Mouse (Mus musculus) CD4-positive, CD25-positive, alpha-beta regulatory T cell, adult 4 months (primary cell): ENCODE results near the gene Klhl25. TPM values are rescaled to one million over a fixed set of nuclear protein-coding genes. Genes with fewer than 3 reads are reported as not detected.
"Not testable (repeated sequence)": the region's sequence is repeated elsewhere in the genome, so short reads cannot be mapped to it uniquely, and the experiment has no call there.

Source experiments
- ATAC-seq: one replicate; pipeline ENCODE4 v1.8.0; 2017
- polyA plus RNA-seq, 2 experiments: library from polyadenylated mRNA; unstranded; fragments of 100-300 nt; shearing (Covaris generic); gene quantifications; one replicate each; pipeline ENCODE4 v1.2.1; 2017

The Klhl25 gene
- polyA plus RNA-seq, 2 experiments from 2014 or later: 11.1 to 15.7 TPM

DNA sequence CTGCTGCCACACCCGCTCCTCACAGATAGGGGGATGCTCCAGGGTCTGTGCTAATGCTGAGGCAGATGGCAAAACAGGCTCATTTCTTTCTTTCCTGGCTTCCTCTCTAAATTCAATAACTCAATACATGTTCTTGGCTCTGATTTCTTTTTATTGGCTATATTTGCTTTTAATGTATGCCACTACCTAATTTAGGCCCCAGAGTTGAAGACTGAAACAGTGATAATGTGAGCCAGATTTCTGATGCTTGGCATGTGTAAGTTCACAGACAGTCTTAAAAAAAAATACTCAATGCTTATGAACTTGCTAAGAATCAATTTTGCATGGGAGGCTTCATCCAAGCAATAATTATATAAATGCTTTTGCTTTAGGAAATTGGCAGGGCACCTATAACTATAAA, 2.2 kb upstream of the Klhl25 start:
- no peak for ATAC-seq

DNA sequence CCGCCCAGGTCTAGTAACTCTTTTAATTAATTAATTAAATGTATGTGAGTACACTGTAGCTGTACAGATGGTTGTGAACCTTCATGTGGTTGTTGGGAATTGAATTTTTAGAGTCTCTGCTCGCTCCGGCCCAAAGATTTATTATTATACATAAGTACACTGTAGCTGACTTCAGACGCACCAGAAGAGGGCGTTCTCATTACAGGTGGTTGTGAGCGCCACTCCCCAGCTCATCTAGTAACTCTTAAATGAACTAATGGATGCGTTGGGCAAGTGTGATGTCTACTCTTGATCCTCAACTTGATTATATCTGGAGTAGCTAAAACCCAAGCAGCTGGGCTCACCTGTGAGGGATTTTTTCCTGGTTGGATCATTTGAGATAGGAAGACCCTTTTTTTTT, 1.2 kb upstream of the Klhl25 start:
- no peak for ATAC-seq

DNA sequence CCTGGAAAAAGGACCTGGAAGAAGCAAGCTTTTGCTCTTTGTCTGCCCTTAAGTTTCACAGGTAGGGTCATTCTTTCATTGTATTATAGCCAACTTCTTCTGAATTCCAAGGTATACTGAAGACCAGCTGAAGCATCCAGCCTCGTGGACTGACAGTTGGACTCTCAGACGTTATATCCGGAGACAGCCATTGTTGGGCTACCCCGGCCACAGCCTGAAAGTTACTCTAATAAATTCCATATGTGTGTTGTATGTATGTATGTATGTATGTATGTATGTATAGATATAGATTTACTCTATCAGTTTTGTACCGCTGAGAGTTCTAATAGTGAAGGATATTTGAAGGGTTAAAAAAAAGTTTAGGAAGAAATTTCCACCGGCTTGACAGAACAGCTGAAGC, 621 bp upstream of the Klhl25 start:
- no peak for ATAC-seq

DNA sequence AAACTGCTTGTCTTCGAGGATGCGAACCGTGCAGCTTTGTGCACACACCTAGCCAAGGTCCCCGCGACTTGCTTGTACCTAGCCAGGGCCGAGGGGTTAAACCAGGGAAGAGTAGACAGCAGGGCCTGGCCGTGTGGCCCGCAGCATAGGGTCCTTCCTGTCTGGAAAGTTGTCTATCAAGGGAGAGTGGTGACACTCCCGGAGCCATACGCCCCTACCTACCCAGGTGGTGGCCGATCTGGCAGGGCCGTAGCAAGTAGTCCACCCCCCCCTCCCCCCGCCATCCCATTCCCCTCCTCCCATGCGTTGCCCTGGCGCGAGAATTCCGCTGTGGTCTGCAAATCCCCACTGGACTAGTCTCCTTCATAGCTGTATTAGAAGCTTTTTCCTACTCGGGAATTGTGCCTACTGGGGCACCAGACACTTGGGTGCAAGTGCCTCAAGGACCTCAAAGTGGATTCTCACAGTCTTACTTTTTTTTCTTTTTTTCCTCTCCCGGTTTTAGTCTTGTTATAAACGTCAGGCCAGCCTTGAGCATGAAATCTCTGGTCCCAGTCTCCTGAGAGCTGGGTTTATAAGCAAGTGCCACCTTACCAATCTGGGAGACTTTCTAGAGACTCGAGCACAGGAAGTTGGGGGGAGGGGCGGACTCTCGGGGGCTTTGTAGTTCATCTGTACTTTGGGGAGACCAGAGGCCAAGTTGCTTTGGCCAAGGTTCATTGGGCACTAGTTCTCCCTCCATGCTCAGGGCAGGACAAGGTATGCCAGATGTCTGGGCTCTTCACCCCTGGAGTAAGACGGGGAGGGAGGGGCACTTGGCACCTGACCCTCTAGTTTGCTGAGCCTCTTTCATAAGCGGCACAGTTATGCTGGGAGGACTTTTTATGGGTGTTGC, 913 bp downstream of the Klhl25 start:
- peak; percentile 28 for ATAC-seq

DNA sequence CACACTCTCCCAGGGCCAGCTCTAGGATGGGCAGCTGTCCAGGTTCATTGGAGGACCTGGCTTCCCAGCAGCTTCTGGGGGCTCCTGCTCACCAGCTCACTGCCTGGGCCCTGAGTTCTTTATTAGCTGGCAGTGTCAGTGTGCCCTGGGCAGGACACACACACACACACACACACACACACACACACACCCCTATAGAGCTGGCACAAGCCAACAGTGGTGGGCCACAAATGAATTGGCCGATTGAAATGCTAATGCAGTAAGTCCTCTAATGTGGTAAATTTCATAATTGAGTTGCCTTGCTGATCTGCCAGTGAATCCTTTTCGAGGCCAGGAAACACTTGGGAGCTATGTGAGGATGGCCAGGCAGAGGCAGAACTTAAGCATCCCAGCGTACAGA, 2.3 kb downstream of the Klhl25 start:
- ATAC-seq: not testable (repeated sequence)

DNA sequence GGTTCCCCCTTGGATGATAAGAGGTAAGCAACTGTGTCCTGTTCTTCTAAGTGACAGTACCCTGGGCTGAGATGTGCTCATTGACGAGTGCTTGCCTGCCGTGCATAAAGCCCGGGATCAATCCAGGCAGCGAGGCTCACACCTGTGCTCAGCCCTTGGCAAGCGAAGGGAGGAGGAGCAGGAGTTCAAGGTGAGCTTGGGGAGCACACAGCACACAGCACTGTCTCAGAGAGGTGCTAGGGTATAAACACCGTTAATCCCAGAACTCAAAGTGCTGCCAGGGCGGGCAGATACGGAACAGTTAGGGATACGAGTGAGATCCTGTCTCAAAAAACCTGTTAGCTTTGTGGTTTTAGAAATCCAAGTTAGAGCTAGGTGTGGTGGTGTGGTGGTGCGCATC, 3.2 kb downstream of the Klhl25 start:
- ATAC-seq: no peak

DNA sequence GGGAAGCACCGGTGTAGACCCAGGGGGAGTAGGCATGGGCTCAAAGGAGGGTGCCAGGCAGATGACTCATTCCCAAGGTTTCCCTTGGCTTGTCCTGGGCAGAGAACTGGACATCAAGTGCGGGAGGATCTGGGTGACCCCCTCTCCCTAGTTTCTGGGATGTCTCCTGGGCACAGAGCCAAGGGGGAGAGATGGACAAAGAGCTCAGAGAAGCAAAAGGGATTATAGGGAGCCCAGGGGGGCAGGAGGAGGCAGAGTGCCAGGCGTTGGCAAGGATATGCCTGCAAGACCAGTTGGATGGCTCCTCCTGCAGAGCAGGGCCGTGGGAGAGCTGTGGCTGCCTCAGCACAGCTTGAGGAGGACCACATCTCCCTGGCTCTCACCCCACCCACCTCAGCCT, 4.3 kb downstream of the Klhl25 start:
- no peak for ATAC-seq

DNA sequence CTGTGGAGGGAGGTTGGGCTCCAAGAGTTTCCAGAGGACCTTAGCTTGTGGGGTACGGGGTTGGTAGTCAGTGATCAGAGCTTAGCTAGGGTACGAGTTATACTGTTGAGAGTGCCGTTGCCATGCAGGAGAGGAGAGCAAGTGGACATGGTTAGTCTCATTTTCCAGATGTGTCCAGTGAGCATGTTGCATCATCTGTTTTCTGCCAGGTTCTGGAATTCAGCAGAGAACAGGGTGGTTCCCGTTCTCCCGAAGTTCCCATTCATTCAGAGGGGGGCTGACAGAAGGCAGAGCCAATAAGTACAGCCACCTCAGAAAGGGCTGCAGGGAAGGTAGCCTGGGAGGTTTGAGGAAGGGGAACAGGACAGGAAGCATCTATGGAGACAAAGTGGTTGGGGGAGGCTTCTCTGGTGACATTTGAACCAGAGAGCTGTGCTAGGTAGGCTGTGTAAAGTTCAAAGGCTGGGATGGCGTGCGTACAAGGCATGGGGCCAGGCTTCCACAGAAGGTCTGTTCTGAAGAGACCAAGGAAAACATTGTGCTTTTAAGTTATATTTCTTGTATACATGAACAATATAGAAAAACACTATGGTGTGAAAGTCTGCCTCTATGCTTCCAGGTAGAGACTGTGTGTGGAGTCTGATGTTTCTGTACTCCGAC, 5.2 kb downstream of the Klhl25 start:
- no peak for ATAC-seq

DNA sequence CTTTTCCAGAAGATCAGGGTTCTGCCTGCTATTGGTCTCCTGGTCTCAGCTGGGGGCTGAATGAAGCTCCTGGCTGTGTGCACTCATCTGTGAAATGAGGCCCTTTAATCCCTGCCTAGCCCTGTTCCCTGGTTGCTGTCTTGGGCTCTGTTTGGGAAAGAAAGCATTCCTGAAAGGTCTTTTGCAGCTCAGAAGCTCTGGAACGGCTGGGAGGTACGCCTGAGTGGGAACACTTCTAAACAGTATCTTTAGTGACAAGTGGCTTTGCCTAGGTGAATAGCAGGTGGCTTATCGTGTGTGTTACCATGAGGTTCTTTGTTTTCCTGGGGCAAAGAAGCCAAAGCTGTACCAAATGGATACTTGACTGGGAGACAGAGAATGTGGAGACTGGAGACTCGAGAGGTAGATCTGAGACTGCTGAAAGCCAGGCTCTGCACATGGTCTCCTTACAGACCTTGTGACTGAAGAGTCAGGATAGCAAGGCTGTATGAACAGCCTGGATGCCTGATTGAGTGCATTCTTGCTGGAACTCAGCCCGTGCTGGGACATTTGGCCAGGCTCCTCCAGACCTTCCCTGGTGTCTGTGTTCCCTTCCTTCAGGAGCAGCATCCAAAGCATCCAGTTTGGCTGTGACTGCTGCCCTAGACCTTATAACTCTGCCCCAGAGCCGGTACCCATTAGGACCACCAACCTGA, 6.3 kb downstream of the Klhl25 start:
- ATAC-seq: no peak

DNA sequence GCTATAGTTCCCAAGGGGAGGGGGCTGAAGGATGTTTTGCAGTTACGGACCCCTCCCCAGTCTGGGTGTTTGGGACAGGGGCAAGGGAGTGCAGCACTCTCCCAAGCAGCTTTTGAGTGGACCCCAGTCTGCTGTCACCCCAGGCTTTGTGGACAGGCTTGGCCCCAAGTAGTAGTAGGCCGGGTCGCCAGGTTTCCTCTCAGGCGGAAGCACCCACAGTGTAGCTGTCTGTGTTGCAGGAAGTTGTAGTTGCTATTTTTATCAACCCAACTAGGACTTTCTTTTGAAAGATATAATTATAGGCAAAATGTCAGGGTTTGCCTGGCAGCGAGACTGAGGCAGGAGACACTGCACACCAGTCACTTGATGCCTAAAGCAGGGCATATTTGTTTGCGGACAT, 6.9 kb downstream of the Klhl25 start:
- ATAC-seq: peak; percentile 77

DNA sequence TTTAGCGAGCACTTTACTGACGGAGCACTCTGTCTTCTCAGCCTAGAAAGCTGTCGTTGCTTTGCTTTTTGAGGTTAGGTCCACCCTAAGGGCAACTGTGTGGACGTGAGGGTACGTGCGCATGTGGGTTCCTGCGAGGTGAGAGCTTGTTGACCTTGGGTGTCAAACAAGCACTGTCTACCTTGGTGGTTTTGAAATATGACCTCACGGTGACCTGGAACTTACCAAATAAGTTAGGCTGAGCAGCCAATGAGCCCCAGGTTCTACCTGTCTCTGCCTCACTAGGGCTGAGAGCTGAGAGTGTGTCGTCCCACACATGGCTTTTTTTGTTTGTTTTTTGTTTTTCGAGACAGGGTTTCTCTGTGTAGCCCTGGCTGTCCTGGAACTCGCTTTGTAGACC, 8.1 kb downstream of the Klhl25 start:
- no peak for ATAC-seq

DNA sequence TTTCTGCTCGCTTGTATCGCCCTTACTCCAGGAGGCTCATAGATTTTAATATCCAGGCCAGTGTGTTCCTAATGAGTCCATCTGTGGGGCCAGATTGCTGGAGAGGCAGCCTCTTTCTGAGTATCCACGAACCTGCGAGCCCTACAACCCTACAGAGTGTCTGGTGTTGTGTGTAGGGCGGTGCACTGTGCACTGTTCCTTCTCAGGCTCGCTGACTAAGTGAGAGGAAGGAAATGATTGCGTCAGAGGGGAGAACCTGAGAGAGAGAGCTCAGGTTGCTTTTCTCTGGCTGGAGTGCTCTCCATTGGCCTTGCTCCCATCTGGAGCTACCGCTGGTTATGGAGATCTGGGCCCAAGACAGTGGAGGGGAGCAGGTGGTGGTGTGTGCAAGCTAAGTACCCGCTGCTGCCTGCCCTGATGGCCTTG, 11.7 kb downstream of the Klhl25 start:
- ATAC-seq: peak; percentile 46

DNA sequence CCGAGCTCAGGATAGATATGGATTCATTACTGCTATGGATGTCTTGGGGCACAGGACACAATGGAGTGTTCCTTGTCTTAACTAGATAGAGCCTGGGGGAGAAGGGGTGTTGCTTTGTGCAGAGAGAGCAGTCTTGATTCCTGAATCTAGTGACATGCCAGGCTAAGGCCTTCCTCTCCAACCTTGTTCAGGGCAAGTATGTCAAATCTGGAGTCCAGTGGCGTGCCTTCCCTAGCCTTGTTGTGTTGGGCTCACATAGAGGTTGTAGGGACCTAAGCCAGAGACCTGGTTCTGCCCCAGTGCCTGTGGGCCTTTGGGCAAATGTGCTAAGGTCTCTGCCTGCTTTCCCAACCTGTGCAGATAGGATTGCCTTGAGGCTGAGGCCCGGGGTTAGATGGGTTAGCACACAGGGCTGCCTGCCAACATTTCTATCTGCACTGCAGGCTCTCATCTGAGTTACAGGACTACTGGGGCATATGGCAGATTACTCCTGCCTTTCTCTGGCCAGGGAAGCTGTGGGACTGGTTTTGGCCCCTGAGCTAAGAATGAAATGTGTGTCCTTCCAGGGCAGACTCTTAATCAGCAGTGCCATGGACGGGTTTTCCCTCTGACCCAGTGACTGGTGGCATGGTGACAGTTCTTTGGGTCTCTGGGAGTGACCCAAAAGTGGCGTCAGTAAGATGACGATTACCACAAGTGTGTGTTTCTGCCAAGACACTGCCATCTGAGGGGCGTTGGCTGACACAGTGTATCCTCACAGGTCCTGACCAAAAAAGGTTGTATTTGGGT, 13.7 kb downstream of the Klhl25 start:
- not testable (repeated sequence) for ATAC-seq

DNA sequence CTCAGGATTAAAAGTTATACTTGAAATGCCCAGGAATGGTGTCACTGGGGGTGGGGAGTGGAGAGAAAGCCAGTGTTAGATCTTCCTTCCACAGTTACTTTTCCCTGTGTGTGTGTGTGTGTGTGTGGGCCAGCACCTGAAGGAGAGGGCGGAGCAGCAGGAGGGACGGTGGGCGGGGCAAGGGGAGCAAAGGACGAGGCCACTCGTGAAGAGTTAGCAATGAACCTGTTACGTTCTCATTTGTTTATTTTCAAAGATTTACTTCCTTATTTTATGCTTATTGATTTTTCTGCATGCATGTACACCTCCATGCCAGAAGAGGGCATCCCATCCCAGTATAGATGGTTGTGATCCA, 14.3 kb downstream of the Klhl25 start:
- not testable (repeated sequence) for ATAC-seq

DNA sequence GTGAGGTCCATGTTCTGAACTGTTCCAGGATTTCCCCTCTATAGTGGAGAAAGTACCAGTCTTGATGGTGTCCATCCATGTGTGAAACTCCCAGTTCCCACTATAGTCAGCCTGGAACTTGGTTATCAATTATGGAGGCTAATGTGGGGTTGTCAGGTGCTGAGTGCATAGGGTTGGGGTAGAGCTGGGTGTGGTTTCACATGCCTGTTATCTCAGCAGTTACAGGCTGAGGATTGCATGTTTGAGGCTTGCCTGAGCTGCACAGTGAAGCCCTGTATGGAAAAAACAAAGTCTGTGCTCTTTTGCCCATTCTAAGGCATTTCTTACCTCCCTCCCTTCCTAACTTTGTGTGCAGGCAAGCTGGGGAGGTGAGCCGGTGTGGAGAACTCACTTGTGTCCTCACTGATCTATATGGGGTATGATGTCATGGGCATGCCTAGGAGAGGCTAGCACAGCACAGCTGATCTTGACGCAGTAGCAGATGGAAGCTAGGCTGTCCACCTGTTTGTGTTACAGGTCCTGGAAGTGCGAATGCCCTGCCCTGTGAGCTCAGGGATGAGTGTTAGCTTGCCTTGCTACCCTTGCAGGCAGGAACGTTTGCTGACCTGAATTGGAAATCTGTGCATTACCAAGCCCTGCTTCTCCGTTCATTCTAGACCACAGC, 15.3 kb downstream of the Klhl25 start:
- not testable (repeated sequence) for ATAC-seq

DNA sequence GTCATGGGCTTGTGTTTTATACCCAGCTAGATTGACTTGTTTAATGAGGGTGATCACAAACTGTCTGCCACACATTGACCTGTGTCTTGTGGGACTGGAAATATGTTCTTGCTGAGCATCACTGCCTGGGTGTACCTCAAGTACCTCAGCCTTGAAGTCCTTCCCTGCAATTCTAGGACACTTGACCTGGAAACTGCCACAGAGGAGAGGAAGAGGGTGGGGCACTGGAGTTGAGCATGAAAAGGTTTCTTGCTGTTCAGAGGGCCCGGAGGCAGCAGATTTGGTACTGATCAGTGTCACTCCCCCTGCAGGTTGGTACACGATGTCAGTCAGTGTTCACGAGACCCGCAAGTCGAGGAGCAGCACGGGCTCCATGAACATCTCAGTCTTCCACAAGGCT, 16.9 kb downstream of the Klhl25 start:
- no peak for ATAC-seq

DNA sequence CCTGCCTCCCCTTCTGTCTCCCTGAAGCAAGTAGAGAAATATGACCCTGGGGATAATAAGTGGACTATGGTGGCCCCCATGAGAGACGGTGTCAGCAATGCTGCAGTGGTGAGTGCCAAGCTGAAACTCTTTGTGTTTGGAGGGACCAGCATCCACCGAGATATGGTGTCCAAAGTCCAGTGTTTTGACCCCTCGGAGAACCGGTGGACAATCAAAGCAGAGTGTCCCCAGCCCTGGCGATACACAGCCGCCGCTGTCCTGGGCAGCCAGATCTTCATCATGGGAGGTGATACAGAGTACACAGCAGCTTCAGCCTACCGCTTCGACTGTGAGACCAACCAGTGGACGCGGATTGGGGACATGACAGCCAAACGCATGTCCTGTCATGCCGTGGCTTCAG, 18.4 kb downstream of the Klhl25 start:
- ATAC-seq: no peak

DNA sequence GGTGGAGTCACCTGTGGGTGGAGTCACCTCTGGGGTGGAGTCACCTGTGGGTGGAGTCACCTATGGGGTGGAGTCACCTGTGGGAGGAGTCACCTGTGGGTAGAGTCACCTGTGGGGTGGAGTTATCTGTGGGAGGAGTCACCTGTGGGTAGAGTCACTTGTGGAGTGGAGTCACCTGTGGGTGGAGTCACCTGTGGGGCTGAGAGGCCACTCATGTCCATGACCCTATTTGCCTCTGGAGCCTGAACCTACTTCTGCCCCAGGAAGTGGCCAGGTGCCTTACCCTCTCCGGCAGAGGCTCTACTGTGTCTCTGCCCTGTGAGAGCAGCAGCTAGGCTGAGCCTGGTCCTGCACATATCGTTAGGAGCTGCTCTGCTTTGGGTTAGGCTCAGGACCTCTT, 20.6 kb downstream of the Klhl25 start:
- ATAC-seq: no peak

DNA sequence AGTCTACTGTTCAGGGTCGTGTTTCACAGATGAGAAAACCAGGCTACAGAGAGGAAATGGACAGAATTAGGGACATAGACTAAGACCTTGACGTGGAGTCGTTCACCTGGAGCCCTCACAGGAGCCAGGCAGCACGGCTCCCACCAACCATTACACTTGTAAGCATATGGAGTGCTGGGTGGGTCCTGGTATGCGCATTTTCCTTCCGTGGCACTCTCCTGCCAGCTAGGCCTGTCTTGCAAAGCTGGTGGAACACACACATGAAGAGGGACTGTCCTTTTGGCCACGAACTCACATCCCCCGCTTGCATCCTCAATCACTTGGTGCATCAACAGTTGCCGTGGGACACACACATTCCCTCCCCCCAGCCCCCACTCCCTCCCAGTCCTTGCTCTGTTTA, 22.4 kb downstream of the Klhl25 start:
- no peak for ATAC-seq

DNA sequence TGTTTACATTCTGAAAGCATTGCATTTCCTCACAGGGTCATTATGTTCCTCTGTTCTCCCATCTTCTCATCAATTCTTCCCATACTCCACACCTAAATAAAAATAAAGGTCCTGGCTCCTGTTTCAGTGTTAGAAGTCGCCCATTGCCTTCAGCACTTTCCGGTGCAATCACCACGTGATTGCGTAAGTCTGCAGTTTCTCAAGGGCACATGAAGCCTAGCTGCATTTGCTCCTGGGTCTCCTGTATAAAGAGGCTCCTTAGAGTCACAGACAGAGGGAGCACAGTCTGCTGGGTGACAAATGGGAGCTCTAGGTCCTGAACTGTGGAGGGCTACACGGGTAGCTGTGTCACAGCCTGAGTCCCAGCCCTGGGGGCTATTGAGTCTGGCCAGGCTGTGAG, 24.1 kb downstream of the Klhl25 start:
- no peak for ATAC-seq

DNA sequence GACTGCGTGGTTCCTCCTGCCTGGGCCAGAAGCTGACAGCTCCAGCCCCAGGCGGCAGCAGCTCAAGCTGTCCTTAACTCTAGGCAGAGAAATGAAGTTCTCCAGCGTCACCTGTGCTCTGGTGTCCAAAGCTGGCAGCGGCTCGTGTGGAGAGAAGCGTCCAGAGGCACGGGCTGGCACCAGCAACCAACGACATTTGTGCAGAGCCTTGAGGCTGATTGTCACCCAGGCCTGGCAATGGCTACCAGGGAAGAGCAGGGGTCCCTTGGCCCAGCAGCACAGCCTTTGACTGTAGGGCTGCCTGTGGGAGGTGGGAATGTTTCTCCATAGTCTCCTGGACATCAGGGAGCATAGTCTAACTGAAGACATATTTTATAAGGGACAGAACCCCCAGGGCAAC, 24.6 kb downstream of the Klhl25 start:
- ATAC-seq: no peak

DNA sequence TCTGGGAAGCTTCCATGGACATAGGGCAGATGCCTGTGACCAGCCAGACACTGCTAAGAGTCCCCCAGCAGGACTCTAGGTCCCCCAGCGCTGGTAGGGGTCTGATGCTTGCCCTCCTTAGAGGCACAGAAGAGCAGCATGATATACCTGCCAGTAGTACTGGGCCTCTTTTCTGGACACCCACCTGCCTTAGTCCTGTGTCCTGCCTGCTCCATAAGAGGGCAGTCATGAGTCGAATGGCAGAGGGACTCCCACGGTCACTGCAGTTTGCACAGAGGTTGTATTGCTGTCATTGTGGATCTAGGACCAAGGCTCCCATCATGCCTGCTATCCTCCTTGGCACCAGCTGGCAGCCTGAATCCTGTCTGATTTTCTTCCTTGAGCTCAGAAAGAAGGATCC, 25.1 kb downstream of the Klhl25 start:
- no peak for ATAC-seq
